Mouse (Mus musculus) gastrocnemius, postnatal 4 days (tissue): ENCODE data around the gene Upk3bl. TPM values are rescaled to one million over a fixed set of nuclear protein-coding genes. Genes with fewer than 3 reads are reported as not detected.

Source experiments
- DNase-seq, 2 experiments: peaks; one replicate each; pipeline ENCODE4 v3.0.0; 2021 to 2022; ENCODE audit warnings: low spot score in 2 of 2, mixed read lengths in 2 of 2
- long read RNA-seq, 2 experiments: library from polyadenylated mRNA; stranded (forward); transcript quantifications; one replicate each; pipeline ENCODE4 v2.0.0; 2021
- total RNA-seq, 2 experiments: library from RNA; stranded (reverse); gene quantifications; 2 replicates each; pipeline ENCODE4 v1.2.3; 2021

Upk3bl gene
- total RNA-seq = under 1 TPM; 0.26 to 0.66 TPM
- long read RNA-seq, experiment 1 = 0 reads
- long read RNA-seq, experiment 2 = 0 reads

GRCm38 (mm10) chr5:136054301-136055077 lies at the start of gene Upk3bl:
Upk3bl (plus strand) TSS chr5:136054492.
- DNase-seq = no peak

- no peak for DNase-seq
Observed at GRCm38 (mm10) chr5:136004537-136004936, 49.8 kb upstream of the Upk3bl start.

GRCm38 (mm10) chr5:136007745-136008144 lies 46.5 kb upstream of the Upk3bl start:
- DNase-seq = no peak

- no peak for DNase-seq
Observed at GRCm38 (mm10) chr5:136014877-136015276, 39.4 kb upstream of the Upk3bl start.

DNA sequence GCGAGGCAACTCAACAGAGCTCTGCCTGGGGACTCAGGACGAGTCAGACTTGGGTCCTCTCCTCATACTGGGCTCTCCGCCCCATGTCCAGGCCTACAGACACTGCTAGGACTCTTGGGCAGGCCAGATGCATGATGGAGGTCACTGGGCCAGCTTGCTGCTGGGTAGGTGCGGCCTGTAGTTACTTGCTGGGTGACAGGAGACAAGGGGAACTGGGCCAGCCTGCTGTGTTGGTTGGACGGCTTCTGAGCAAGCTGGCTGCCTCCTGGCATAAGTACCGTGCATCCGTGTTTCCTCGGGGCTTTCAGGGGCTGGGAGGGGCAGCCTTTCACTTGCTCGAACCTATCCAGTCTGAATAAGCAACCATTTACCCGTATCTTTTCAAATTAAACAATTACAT lies 38.7 kb upstream of the Upk3bl start:
- DNase-seq = no peak

- DNase-seq = peak in 1 of 2 experiments; percentile 44
Observed at GRCm38 (mm10) chr5:136016014-136016876, 38.0 kb upstream of the Upk3bl start.

GRCm38 (mm10) chr5:136017262-136017661 lies 37.0 kb upstream of the Upk3bl start:
- DNase-seq = no peak

GRCm38 (mm10) chr5:136018726-136019125 lies 35.6 kb upstream of the Upk3bl start:
- no peak for DNase-seq

- no peak for DNase-seq
Observed at GRCm38 (mm10) chr5:136019907-136020306, 34.4 kb upstream of the Upk3bl start.

DNA sequence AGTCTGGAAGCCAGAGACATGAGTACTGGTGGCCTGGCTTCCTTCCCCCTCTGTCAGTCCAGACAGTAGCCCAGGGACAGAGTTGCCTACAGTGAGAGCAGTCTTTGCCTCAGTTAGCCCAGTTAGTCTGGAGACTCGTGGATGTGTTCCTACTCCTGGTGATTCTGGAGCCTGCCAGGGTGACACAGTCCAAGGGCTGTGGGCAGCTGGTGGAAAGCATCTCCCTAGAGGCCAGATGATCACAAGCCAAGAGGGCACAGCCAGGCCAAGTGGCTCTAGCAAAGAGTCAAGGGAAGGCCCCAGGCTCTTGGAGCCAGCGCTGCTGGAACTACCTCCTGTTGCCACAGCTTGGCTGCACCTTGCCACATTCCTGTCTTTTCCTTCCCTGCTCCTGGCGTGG lies 28.6 kb upstream of the Upk3bl start:
- peak in 1 of 2 experiments; percentile 29 for DNase-seq

GRCm38 (mm10) chr5:136026859-136027258 lies 27.4 kb upstream of the Upk3bl start:
- no peak for DNase-seq

- DNase-seq = no peak
Observed at GRCm38 (mm10) chr5:136027612-136028311, 26.5 kb upstream of the Upk3bl start.

DNA sequence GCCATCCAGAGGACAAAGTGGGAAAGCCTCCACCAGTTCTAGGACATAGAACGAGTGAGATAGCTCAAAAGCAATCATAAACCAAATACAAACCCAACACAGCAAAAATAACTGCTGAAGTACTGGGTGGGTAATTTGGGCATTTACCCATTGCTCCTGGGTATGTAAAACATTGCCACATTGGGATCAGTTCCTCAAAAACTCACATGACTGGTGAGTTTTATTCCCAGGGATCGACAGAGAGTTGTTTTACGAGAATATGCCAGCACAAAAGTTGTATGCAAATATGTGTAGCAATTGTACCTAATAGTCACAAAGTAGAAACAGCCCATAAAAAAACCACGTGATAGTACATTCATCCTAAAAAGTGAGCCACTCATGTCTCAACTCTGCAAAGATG lies 19.4 kb upstream of the Upk3bl start:
- DNase-seq = no peak

DNA sequence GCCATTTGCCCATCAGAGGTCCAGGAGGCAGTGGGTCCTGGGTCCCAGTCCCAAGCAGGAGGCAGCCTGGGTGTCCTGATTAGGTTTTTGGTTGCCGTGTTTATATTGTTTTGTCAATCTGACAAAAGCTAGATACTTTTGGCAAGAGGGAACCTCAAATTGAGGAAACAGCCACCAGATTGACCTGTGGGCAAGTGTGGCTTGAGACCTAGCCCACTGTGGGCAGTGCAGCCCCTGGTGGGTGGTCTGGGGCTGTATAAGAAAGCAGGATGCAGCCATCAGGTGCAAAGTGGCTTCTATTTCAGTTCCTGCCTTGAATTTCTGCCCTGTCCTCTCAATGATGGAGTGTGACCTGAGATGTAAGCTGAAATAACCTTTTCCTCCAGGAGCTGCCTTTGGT lies 19.0 kb upstream of the Upk3bl start:
- no peak for DNase-seq

- DNase-seq = no peak
Observed at GRCm38 (mm10) chr5:136036667-136037066, 17.6 kb upstream of the Upk3bl start.

GRCm38 (mm10) chr5:136038258-136039214 lies 15.8 kb upstream of the Upk3bl start, which contains the start of gene Upk3b:
Upk3b (plus strand) TSS chr5:136038496.
- DNase-seq = no peak

DNA sequence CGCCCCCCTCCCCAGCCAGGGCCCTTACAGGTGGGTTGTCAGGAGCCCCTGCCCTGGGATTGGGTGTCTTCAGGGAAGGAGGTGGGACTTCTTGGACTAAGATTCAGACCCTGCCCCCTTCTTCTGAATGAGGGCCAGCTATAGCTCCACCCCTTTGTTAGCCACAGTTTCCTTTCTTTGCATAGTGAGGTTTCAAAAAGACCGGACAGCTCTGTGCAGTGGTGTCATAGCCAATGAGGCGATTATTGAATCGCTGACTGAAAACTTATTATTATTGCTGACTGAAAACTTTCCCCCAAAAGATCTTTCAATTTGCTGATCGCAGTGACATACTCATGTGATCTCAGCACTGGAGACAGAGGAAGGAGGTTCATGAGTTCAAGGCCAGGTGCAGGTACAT lies 14.1 kb upstream of the Upk3bl start:
- no peak for DNase-seq

DNA sequence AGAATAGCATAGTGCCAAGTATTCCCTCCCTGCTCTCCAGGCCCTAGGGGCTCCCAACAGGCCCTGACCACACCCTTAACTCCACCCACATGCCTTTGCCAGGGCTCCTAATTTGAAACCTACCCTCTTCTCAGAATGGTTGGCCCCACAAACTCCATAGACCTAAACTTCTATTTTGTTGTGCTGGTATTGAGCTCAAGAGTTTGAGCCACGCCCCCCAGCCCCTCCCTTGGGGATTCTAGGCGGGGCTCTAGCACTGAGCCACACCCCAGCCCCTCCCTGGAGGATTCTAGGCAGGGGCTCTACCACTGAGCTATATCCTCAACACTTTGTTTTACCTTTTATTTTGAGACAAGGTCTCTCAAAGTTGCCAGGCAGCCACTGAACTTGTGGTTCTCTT lies 13.0 kb upstream of the Upk3bl start:
- no peak for DNase-seq

GRCm38 (mm10) chr5:136041666-136042065 lies 12.6 kb upstream of the Upk3bl start:
- no peak for DNase-seq

GRCm38 (mm10) chr5:136044865-136045264 lies 9.4 kb upstream of the Upk3bl start:
- DNase-seq = no peak
